Mouse (Mus musculus) midbrain, embryonic 16.5 days (tissue): Measurements from ENCODE around the gene Tjp1. TPM values are rescaled to one million over a fixed set of nuclear protein-coding genes. Genes with fewer than 3 reads are reported as not detected.

ENCODE experiments used
- ATAC-seq: fragments of 200-750 bp; cut with Nextera tagmentation; 2 replicates; pipeline ENCODE4 v1.8.0; 2017; ENCODE audit warnings: moderate TSS enrichment
- H3K27ac ChIP-seq: fragments of 300-500 bp; sonication (generic); 2 replicates; pipeline ENCODE4 v1.5.1; 2014; ENCODE audit warnings: mild to moderate bottlenecking, low read length, mixed read lengths
- H3K27me3 ChIP-seq: fragments of 300-500 bp; sonication (generic); 2 replicates; pipeline ENCODE4 v1.6.1; 2014; ENCODE audit warnings: low read depth, low read length, mixed read lengths; ENCODE audit not compliant: control insufficient read depth, insufficient read depth
- H3K36me3 ChIP-seq: fragments of 300-500 bp; sonication (generic); 2 replicates; pipeline ENCODE4 v1.6.1; 2014; ENCODE audit warnings: mild to moderate bottlenecking, low read length, moderate library complexity, mixed read lengths; ENCODE audit not compliant: control insufficient read depth, insufficient read depth
- H3K4me1 ChIP-seq: fragments of 300-500 bp; sonication (generic); 2 replicates; pipeline ENCODE4 v1.6.1; 2014; ENCODE audit warnings: mild to moderate bottlenecking, low read length, mixed read lengths; ENCODE audit not compliant: control insufficient read depth, insufficient read depth
- H3K4me2 ChIP-seq: fragments of 300-500 bp; sonication (generic); 2 replicates; pipeline ENCODE4 v1.6.1; 2014; ENCODE audit warnings: mild to moderate bottlenecking, low read length, mixed read lengths
- H3K4me3 ChIP-seq: fragments of 300-500 bp; sonication (generic); 2 replicates; pipeline ENCODE4 v1.5.1; 2014; ENCODE audit warnings: low read depth, mild to moderate bottlenecking, low read length, moderate library complexity, mixed read lengths
- H3K9ac ChIP-seq: fragments of 300-500 bp; sonication (generic); 2 replicates; pipeline ENCODE4 v1.6.1; 2014; ENCODE audit warnings: low read depth, low read length, mixed read lengths
- H3K9me3 ChIP-seq: fragments of 300-500 bp; sonication (generic); replicated peaks from 2 replicates; pipeline ENCODE4 v1.6.1; 2014; ENCODE audit warnings: mild to moderate bottlenecking, low read length, mixed read lengths; ENCODE audit not compliant: control insufficient read depth, poor library complexity, severe bottlenecking
- WGBS: fragments of 180-500 bp; shearing (Covaris S2); extraction: QIAGEN DNeasy Blood & Tissue Kit; methylation state at CpG from one replicate; pipeline ENCODE4 v1.1.7; 2014; 5-methylcytosine and 5-hydroxymethylcytosine counted together
- polyA plus RNA-seq: library from polyadenylated mRNA; unstranded; fragments of >200 nt; fragmentation: Nextera tagmentation; extraction: Ambion mirVana; gene quantifications from 2 replicates; pipeline ENCODE4 v1.2.1, GENCODE M21; 2015

The Tjp1 gene
- polyA plus RNA-seq, 1 experiment from 2014 or later = 25.7 TPM

GRCm38 (mm10) chr7:65382515-65383283 lies 144.9 kb downstream of the Tjp1 start:
- Histone ChIP-seq H3K4me3 (no peak overlapping the region), H3K9me3 (no peaks in the 10 kb centered on the region), H3K9ac (no peak overlapping the region), H3K36me3 (no peaks in the 10 kb centered on the region), H3K4me2 (no peak overlapping the region), H3K4me1 (peaks cover 4% of the 10 kb centered on the region; the same call in 1 of the 2 replicates), H3K27me3 (no peaks in the 10 kb centered on the region), H3K27ac (no peak overlapping the region)
- no peak for ATAC-seq
- WGBS = 85% methylated on average over 10 of the region's 10 CpGs

GRCm38 (mm10) chr7:65381896-65382295 lies 145.7 kb downstream of the Tjp1 start:
- no peak overlapping the region for H3K4me3 ChIP-seq
- H3K27ac ChIP-seq = no peak overlapping the region
- H3K36me3 ChIP-seq = no peaks in the 10 kb centered on the region
- H3K27me3 ChIP-seq = no peaks in the 10 kb centered on the region
- no peaks in the 10 kb centered on the region for H3K9me3 ChIP-seq
- ATAC-seq = no peak
- H3K9ac ChIP-seq = no peak overlapping the region
- H3K4me2 ChIP-seq = no peak overlapping the region
- H3K4me1 ChIP-seq = 0 out of 2 replicates have a peak, but pooled peaks cover 3% of the 10 kb centered on the region
- 32% methylated on average over 6 of the region's 6 CpGs for WGBS

- H3K27ac ChIP-seq = no peak overlapping the region
- no peaks in the 10 kb centered on the region for H3K9me3 ChIP-seq
- WGBS = 89% methylated on average over 9 of the region's 9 CpGs
- no peaks in the 10 kb centered on the region for H3K36me3 ChIP-seq
- H3K4me3 ChIP-seq = no peak overlapping the region
- H3K27me3 ChIP-seq = no peaks in the 10 kb centered on the region
- H3K4me1 ChIP-seq = 0 out of 2 replicates have a peak, but pooled peaks cover 3% of the 10 kb centered on the region
- no peak overlapping the region for H3K4me2 ChIP-seq
- no peak; the same call in 1 of the 2 replicates for ATAC-seq
- H3K9ac ChIP-seq = no peak overlapping the region
Observed at GRCm38 (mm10) chr7:65380716-65381115, 146.9 kb downstream of the Tjp1 start.

GRCm38 (mm10) chr7:65378818-65379565 lies 148.6 kb downstream of the Tjp1 start:
- no peaks in the 10 kb centered on the region for H3K27me3 ChIP-seq
- H3K4me1 ChIP-seq = 0 out of 2 replicates have a peak, but pooled peaks cover 3% of the 10 kb centered on the region
- ATAC-seq = no peak
- no peak overlapping the region for H3K27ac ChIP-seq
- H3K4me3 ChIP-seq = no peak overlapping the region
- WGBS = 69% methylated on average over 9 of the region's 9 CpGs
- H3K9me3 ChIP-seq = no peaks in the 10 kb centered on the region
- H3K36me3 ChIP-seq = no peaks in the 10 kb centered on the region
- H3K4me2 ChIP-seq = no peak overlapping the region
- no peak overlapping the region for H3K9ac ChIP-seq

- no peak for ATAC-seq
- 89% methylated on average over 3 of the region's 3 CpGs for WGBS
- Histone ChIP-seq H3K36me3 (no peaks in the 10 kb centered on the region), H3K27ac (no peak overlapping the region), H3K4me3 (no peak overlapping the region), H3K27me3 (no peaks in the 10 kb centered on the region), H3K9me3 (no peaks in the 10 kb centered on the region), H3K4me1 (0 out of 2 replicates have a peak, but pooled peaks cover 3% of the 10 kb centered on the region), H3K9ac (no peak overlapping the region), H3K4me2 (no peak overlapping the region)
Observed at GRCm38 (mm10) chr7:65377521-65377920, 150.1 kb downstream of the Tjp1 start.

- Histone ChIP-seq H3K4me3 (no peak overlapping the region), H3K27ac (no peak overlapping the region), H3K36me3 (no peaks in the 10 kb centered on the region), H3K27me3 (no peaks in the 10 kb centered on the region), H3K4me2 (no peak overlapping the region), H3K9me3 (no peaks in the 10 kb centered on the region), H3K4me1 (no peaks in the 10 kb centered on the region), H3K9ac (no peak overlapping the region)
- WGBS = 91% methylated on average over 3 of the region's 3 CpGs
- ATAC-seq = no peak
Observed at GRCm38 (mm10) chr7:65375621-65376020, 152.0 kb downstream of the Tjp1 start.

- WGBS = 84% methylated on average over 8 of the region's 8 CpGs
- H3K27ac ChIP-seq = no peak overlapping the region
- H3K4me3 ChIP-seq = no peak overlapping the region
Observed at GRCm38 (mm10) chr7:65375176-65375575, 152.4 kb downstream of the Tjp1 start.

GRCm38 (mm10) chr7:65373336-65373735 lies 154.2 kb downstream of the Tjp1 start:
- no peaks in the 10 kb centered on the region for H3K9me3 ChIP-seq
- H3K27ac ChIP-seq = no peak overlapping the region
- no peaks in the 10 kb centered on the region for H3K27me3 ChIP-seq
- H3K36me3 ChIP-seq = no peaks in the 10 kb centered on the region
- H3K4me2 ChIP-seq = no peak overlapping the region
- peaks cover 7% of the 10 kb centered on the region; the same call in 1 of the 2 replicates for H3K4me1 ChIP-seq
- no peak overlapping the region for H3K9ac ChIP-seq
- H3K4me3 ChIP-seq = no peak overlapping the region
- 93% methylated on average over 8 of the region's 8 CpGs for WGBS
- ATAC-seq = no peak

More at GRCm38 (mm10) chr7:65375176-65375575, 152.4 kb downstream of the Tjp1 start:
- H3K9ac ChIP-seq = no peak overlapping the region
- no peaks in the 10 kb centered on the region for H3K9me3 ChIP-seq
- no peaks in the 10 kb centered on the region for H3K36me3 ChIP-seq
- H3K4me1 ChIP-seq = no peaks in the 10 kb centered on the region; the same call in 1 of the 2 replicates
- no peak for ATAC-seq
- H3K4me2 ChIP-seq = no peak overlapping the region
- no peaks in the 10 kb centered on the region for H3K27me3 ChIP-seq

GRCm38 (mm10) chr7:65371765-65372164 lies 155.8 kb downstream of the Tjp1 start:
- whole genome bisulfite sequencing = 32% methylated on average over 6 of the region's 6 CpGs
- Histone ChIP-seq H3K4me2 (peak overlapping the region; percentile 96), H3K27me3 (no peaks in the 10 kb centered on the region), H3K4me1 (peaks cover 7% of the 10 kb centered on the region; the same call in 1 of the 2 replicates), H3K4me3 (peak overlapping the region; percentile 87; the same call in 1 of the 2 replicates), H3K9ac (no peak overlapping the region), H3K36me3 (no peaks in the 10 kb centered on the region), H3K27ac (peak overlapping the region; percentile 65; the same call in 1 of the 2 replicates), H3K9me3 (no peaks in the 10 kb centered on the region)
- no peak for ATAC-seq
